Mouse (Mus musculus): ENCODE measurements around the gene Tnnt3.

Gene Tnnt3

GRCm38 (mm10) chr7:142509518-142509917 is 10.9 kb downstream of the Tnnt3 start:
- no peak for DNase-seq

- DNase-seq, result no peak
These were observed 11.6 kb downstream of the Tnnt3 start for GRCm38 (mm10) chr7:142510021-142510777.

- DNase-seq, result no peak
These were observed 15.4 kb downstream of the Tnnt3 start for GRCm38 (mm10) chr7:142514048-142514447.

DNA sequence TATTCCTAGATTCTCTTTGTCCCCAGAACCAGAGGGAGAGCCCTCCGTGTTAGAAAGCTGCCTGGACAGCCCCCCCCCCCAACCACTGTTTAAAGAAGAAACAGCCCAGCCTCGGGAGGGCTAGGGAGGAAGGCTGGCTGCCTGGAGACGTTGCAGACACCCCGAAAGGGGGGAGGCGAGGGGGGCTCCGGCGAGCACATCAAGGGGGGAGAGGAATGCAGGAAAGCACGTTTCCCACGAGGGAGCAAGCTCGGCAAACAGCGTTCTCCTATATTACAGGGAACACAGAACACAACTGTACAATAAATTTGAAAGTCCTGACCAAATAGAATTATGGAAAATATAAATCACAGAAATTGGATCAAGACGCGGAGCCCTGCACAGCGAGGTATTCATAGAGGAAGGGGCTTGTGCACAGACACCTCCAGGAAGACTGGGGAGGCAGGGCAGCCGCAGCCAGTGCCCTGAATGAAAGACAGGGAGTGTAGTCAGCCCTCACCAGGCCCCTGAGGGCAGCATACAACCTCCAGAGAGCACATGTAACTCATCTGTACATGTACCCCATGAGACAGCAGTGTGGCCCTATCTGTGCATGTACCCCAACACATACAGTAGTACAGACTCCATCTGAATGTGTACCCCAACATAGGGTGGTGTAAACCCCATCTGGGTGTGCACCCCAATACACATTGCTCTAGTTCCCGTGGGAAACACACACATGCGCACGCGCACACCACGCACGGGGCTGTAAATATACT is 17.8 kb downstream of the Tnnt3 start:
- no peak for DNase-seq

DNA sequence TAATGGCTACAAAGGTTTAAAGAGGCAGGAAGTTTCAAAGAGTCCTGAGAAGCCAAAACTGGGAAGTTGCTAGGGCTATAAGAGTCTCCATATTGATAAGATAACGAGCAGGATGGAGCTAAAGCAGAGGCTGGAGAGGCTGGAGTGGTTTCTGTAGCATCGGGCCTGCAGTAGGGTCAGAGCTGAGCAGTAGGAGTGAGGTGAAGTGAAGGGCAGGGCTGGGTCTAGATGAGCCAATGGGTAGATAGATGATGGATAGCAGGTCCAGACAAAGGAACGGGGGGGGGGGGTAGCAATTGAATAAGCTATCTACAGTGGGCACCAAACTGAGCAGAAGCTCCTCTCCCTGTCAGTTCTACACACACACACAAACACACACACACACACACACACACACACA is 18.9 kb downstream of the Tnnt3 start:
- no peak for DNase-seq

DNA sequence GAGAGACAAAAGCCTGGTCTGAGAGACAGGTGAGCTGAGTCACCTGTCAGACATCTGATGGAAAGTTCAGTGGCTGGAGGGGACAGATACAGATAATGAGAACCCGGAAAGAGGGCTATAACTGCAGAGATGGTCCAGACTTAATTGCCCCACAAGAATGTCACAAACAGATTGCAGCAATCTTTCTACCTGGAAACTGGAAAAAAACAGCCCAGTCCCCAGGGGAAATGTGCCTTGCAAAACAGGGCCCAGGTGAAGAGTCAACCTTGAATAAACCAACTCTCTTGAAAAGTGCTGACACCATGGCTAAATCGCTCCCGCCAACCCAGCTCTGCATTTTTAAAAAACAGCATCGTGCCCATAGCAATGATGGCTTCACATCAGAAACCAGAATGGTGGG is 21.7 kb downstream of the Tnnt3 start:
- DNase-seq, result no peak

GRCm38 (mm10) chr7:142522352-142522751 is 23.7 kb downstream of the Tnnt3 start:
- DNase-seq, result no peak

DNA sequence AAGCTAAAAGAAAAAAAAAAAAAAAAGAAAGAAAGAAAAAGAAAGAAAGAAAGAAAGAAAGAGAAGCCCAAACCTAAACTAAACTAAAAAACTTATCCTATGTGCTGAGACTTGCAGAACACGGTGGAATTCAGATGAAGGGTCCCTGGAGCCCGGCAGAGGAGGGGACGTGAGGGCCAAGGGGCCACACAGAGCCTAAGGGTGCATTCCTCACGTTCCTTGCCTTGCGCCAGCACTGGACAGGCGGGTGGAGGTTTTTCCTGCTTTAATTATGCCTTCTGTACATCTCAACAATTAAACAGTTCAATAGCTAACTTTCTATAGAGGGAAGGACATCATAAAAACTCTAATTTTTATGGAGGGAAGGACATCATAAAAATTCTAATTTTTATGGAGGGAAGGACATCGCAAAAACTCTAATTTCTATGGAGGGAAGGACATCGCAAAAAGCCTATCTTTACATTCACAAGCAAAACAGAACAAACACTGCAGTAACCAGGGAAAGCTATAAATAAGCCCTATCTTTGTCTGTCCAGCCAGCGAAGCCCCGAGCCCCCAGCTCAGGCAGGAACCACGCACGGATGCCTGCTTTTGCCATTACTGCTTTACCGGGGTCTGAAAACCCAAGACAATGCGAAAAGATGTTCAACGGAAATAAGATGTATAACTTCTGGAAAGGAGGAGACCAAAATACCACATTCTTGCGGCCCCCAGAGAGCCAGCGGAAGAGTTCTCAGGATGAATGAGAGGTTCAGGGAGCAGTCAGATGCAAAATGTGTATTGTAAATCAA is 24.8 kb downstream of the Tnnt3 start:
- no peak for DNase-seq

DNA sequence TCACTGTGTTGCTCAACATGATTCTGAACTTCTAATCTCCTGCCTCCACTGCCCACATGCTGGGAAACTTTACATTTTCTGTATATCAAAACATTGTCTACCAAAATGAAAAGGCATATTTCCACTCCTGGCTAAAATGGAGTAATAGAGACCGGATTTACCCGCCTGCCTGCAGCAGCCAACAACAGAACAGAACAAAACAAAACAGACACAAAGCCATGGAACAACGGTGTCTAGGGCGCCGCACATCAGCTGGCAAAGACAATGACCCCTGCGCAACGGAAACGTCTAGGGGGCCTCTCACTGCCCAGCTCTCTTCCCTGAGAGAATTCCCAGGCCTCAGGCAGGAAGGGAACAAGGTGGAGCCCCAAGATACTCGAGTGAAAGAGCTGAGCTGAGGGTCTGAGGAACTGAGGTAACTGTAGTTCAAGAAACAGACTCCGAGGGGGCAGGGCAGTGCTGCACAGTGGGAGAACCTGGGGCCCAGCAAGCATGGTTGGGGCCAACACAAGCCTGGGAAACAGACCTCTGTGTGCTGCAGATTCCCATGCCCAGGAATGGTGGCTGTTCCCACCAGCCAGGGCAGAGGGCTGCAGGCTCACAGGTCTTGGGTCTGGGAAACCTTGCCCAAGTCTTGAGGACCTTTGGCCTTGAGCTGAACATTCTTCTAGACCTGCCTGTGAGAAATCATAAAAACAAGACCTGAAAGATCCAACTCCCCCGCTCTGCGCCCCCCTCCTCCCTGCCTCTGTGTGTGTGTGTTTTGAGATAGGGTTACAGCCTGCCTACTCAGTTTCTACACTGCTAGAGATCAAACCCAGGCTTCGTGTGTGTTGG is 26.9 kb downstream of the Tnnt3 start:
- DNase-seq, result no peak

GRCm38 (mm10) chr7:142529350-142529749 is 30.7 kb downstream of the Tnnt3 start:
- no peak for DNase-seq

GRCm38 (mm10) chr7:142531973-142532521 is 33.4 kb downstream of the Tnnt3 start:
- no peak for DNase-seq

DNA sequence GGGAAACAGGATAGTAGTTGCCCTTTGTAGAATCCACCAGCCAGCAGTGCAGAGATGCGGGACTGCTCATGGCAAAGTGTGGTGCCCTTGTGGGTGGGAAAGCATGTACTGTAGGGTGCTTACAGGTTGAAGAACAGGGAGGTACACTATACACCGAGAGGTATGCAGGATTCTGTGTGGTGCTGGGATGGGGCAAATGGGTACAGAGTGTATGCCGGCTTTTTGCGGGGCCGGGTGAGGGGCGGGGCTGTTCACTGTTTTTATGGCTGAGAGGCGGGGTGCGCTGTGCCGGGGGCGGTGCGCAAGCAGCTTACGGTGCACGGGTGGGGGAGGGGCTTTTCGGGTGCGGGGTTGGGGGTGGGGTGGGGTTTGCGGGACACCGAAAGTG is 34.0 kb downstream of the Tnnt3 start, which contains the start of gene Mrpl23:
Gene Mrpl23, plus strand, starts transcription at position 16 of the 388 bp plus-strand sequence.
- DNase-seq, result no peak

DNA sequence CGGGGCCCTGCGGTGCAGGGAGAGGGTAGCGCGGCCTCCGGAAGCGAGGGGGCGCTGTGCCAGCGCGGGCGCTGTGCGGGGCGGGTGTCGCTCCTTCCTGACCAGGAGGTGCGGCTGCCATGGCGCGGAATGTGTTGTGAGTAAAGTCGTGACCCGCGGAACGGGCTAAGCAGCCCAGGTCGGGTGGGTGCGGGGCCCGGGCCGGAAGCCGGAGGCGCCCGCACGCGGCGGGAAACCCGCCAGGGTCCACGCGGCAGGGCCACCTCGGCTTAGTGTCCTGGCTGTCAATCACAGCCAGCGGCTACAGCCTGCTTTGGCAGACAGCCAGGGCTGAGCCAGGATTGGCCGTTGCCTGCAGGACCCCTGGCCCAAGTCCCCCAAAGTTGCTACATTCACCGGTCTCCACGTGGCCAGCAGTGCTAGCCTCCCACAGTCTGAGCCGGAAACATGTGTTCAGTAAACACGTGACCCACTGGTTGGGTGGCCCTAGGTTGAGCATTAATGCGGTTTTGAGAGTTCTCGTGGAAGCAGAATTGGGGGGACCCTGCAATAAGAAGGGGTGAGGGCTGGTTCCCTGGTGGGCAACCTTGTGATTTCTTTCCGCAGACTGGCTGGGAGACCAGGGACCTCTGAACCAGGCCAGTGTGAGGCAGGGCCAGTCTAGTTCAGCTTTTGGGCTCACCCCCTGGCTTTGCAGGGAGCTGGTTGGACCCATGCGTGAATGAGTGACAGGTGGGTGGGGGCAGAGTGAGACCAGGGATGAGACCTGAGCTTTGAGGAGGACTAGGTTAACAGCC is 34.6 kb downstream of the Tnnt3 start:
- DNase-seq, result peak; percentile 84

- no peak for DNase-seq
These were observed 36.5 kb downstream of the Tnnt3 start for GRCm38 (mm10) chr7:142535116-142535515.

GRCm38 (mm10) chr7:142535832-142536231 is 37.2 kb downstream of the Tnnt3 start:
- DNase-seq, result no peak

DNA sequence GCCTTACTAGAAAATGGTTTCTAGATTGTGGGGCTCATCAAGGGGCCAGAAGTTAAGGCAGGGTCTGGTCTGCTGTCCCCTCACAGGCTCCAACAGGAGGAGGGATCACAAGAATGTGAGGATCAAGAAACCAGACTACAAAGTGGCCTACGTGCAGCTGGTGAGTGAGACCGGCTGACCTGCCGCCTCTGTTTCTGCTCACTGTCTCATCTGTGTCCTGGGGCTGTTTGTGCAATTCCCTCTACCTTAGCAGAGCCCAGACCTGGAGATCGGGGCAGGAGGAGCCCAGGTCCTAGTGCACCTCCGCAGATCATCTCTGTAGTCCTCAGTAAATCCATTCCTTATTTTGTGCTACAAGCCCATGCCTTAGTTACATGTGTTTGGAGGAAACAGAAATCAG is 38.5 kb downstream of the Tnnt3 start:
- DNase-seq, result no peak

DNA sequence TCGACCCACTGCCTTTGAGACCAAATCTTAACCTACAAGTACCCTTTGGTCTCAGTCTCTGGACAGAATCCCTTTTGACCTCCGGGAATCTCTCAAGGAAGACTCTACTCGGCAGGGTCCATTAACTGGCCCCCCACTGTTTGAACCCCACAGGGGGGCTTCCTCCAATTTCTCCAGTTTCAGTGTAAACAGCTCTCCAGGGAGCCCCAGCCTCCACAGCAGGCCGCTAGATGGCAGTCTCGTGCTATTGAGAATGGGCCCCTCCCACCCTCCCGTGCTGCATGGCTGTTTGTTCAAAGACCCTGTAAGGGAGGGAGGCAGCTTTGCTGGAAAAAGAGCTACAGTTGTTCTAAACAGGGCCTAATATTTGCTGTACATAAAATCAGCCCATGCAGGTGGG is 39.2 kb downstream of the Tnnt3 start:
- peak; percentile 15 for DNase-seq

GRCm38 (mm10) chr7:142538291-142538690 is 39.7 kb downstream of the Tnnt3 start:
- DNase-seq, result no peak

- DNase-seq, result no peak
These were observed 40.1 kb downstream of the Tnnt3 start for GRCm38 (mm10) chr7:142538766-142539165.

GRCm38 (mm10) chr7:142539828-142540227 is 41.2 kb downstream of the Tnnt3 start:
- DNase-seq, result no peak

DNA sequence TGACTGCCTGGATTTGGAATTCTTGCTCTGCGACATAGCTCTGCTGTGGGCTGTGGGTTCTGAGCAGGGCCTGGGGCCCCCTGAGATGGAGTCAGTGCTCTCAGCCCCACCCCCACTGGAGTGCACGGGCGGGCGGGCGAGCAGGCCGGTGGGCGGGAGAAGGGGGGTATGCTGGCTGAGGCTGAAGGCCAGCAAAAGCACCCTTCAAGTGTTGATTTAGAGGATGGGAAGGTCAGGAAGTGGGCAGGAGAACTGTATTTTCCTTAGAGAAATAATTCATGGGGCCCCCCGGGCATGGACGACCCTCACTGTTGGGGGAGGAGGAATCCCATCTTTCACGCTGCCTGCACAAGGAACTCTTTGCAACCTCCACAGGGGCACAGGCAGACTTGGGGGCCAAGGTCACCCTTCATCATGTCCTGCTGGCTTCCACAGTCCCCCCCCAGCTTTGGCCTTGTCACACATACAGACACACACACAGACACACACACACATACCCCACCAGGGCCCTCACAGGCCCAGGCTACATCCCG is 44.2 kb downstream of the Tnnt3 start:
- no peak for DNase-seq

Measured in right cerebral cortex, adult 18-20 months (tissue).